Mouse (Mus musculus): ENCODE measurements around the gene Tln2.

Gene Tln2

GRCm38 (mm10) chr9:67559603-67560002, at the start of gene Tln2:
Gene Tln2 (minus strand): TSS chr9:67559703.
- no peak for DNase-seq (ENCODE audit: low spot score)

GRCm38 (mm10) chr9:67609226-67609625, 49.7 kb upstream of the Tln2 start:
- DNase-seq (ENCODE audit: low spot score): no peak

- DNase-seq (ENCODE audit: low spot score): no peak
Measured at GRCm38 (mm10) chr9:67607786-67608366, 48.4 kb upstream of the Tln2 start.

- no peak for DNase-seq (ENCODE audit: low spot score)
Measured at GRCm38 (mm10) chr9:67607268-67607667, 47.8 kb upstream of the Tln2 start.

GRCm38 (mm10) chr9:67605867-67606435, 46.4 kb upstream of the Tln2 start:
- DNase-seq (ENCODE audit: low spot score): no peak

GRCm38 (mm10) chr9:67604940-67605339, 45.4 kb upstream of the Tln2 start:
- DNase-seq (ENCODE audit: low spot score): no peak

- DNase-seq (ENCODE audit: low spot score): no peak
Measured at GRCm38 (mm10) chr9:67602347-67602746, 42.8 kb upstream of the Tln2 start.

- no peak for DNase-seq (ENCODE audit: low spot score)
Measured at GRCm38 (mm10) chr9:67595221-67595620, 35.7 kb upstream of the Tln2 start.

GRCm38 (mm10) chr9:67593469-67594141, 34.1 kb upstream of the Tln2 start:
- no peak for DNase-seq (ENCODE audit: low spot score)

GRCm38 (mm10) chr9:67592726-67593125, 33.2 kb upstream of the Tln2 start:
- no peak for DNase-seq (ENCODE audit: low spot score)

GRCm38 (mm10) chr9:67587111-67587510, 27.6 kb upstream of the Tln2 start:
- no peak for DNase-seq (ENCODE audit: low spot score)

GRCm38 (mm10) chr9:67586489-67586888, 27.0 kb upstream of the Tln2 start:
- no peak for DNase-seq (ENCODE audit: low spot score)

- DNase-seq (ENCODE audit: low spot score): peak; percentile 48
Measured at GRCm38 (mm10) chr9:67584871-67585270, 25.4 kb upstream of the Tln2 start.

GRCm38 (mm10) chr9:67581581-67582280, 22.2 kb upstream of the Tln2 start:
- no peak for DNase-seq (ENCODE audit: low spot score)

GRCm38 (mm10) chr9:67579541-67579940, 20.0 kb upstream of the Tln2 start:
- no peak for DNase-seq (ENCODE audit: low spot score)

GRCm38 (mm10) chr9:67574721-67575248, 15.3 kb upstream of the Tln2 start:
- no peak for DNase-seq (ENCODE audit: low spot score)

GRCm38 (mm10) chr9:67573683-67573979, 14.1 kb upstream of the Tln2 start:
- DNase-seq (ENCODE audit: low spot score): no peak

GRCm38 (mm10) chr9:67572790-67573682, 13.5 kb upstream of the Tln2 start:
- DNase-seq (ENCODE audit: low spot score): no peak

- DNase-seq (ENCODE audit: low spot score): peak; percentile 44
Measured at GRCm38 (mm10) chr9:67565801-67566258, 6.3 kb upstream of the Tln2 start.

GRCm38 (mm10) chr9:67549811-67550501, 9.5 kb downstream of the Tln2 start:
- no peak for DNase-seq (ENCODE audit: low spot score)

GRCm38 (mm10) chr9:67549332-67549731, 10.2 kb downstream of the Tln2 start:
- peak; percentile 16 for DNase-seq (ENCODE audit: low spot score)
